Mouse (Mus musculus) yolk sac, embryonic 10.5 days (tissue): Measurements from ENCODE around the gene Mdh1.
"Not testable (repeated sequence)": the region's sequence is repeated elsewhere in the genome, so short reads cannot be mapped to it uniquely, and the experiment has no call there.

Source experiments
- DNase-seq: peaks from one replicate; pipeline ENCODE4 v3.0.0-alpha.2; 2017; ENCODE audit warnings: low spot score

Mdh1 gene

GRCm38 (mm10) chr11:21545951-21546350, 26.2 kb downstream of the Mdh1 start:
- no peak for DNase-seq

DNA sequence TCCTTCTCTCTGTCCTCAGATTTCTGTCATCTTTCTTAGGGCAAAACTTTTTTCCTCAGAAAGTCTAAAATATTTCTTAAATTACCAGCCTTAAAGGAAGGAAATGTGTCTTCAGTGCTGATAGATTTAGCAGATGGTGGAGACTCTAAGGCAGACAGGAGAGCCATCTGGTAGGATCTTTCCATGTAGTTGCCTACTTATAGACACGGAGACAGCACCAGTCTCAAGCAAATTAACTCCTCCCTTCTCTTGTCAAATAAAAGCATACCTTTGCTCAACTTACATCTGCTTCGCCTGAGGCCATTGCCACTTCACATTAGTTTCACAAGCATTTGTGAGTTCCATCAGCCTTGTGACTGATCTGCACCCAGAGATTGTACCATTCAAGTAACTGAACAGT, 27.1 kb downstream of the Mdh1 start:
- DNase-seq: no peak

GRCm38 (mm10) chr11:21542731-21543130, 29.4 kb downstream of the Mdh1 start:
- DNase-seq: no peak

GRCm38 (mm10) chr11:21540622-21541021, 31.5 kb downstream of the Mdh1 start:
- DNase-seq: no peak

- no peak for DNase-seq
These were observed 32.1 kb downstream of the Mdh1 start for GRCm38 (mm10) chr11:21540072-21540471.

DNA sequence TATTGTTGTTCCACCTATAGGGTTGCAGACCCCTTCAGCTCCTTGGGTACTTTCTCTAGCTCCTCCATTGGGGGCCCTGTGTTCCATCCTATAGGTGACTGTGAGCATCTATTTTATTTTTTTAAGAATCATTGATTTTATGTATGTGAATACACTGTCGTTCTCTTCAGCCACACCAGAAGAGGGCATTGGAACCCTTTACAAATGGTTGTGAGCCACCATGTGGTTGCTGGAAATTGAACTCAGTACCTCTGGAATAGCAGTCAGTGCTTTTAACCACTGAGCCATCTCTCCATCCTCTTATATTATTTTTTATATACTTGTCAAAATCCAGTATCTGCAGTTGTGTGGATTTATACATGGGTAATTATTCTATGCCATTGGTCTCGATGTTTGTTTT, 41.3 kb downstream of the Mdh1 start:
- not testable (repeated sequence) for DNase-seq

- no peak for DNase-seq
These were observed 43.3 kb downstream of the Mdh1 start for GRCm38 (mm10) chr11:21528676-21529394.

- DNase-seq: peak; percentile 56
These were observed 54.4 kb downstream of the Mdh1 start for GRCm38 (mm10) chr11:21517726-21518125.

- DNase-seq: not testable (repeated sequence)
These were observed 55.8 kb downstream of the Mdh1 start for GRCm38 (mm10) chr11:21516396-21516795.

DNA sequence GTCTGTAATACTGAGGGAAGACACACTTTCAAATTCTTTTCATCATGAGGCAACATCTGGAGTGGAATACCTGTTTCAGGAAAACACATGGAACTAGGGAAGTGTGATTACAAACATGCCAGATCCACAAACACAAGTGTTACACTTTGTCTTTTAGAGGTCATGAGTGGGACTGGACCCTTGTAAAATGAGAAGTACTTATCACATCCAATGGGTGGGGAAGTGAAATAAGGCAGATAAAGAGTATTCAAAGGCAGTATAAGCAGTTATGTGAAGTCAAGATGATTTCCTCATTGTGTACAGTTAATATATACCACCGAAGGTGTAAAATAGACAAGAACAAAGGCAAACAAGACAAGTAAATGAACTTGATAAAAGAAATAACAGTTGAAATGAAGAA, 61.6 kb downstream of the Mdh1 start:
- not testable (repeated sequence) for DNase-seq

GRCm38 (mm10) chr11:21508713-21509112, 63.5 kb downstream of the Mdh1 start:
- not testable (repeated sequence) for DNase-seq

DNA sequence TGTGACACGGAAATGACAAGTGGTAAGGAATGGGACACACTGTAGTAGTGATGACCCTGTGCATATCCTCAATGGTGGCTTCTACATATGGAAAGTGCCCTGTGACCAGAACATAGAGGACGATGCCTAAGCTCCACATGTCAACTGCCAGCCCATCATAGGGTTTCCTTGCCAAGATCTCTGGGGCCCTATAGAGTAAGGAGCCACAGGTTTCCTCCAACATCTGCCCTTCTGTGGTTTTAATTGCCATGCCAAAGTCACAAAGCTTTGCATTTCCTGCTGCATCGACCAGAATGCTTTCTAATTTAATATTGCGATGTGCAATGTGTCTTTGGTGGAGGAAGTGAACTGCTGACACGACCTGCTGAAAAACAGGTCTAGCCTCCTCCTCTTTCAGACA, 65.1 kb downstream of the Mdh1 start:
- DNase-seq: not testable (repeated sequence)
